Mouse (Mus musculus) stomach, embryonic 16.5 days (tissue): ENCODE measurements around the gene Suz12. TPM values are rescaled to one million over a fixed set of nuclear protein-coding genes. Genes with fewer than 3 reads are reported as not detected.

ENCODE experiments used
- ATAC-seq: fragments of 200-750 bp; cut with Nextera tagmentation; 2 replicates; pipeline ENCODE4 v1.8.0; 2017; ENCODE audit warnings: moderate number of reproducible peaks, moderate TSS enrichment; ENCODE audit not compliant: insufficient read depth, low FRiP score
- H3K27ac ChIP-seq: fragments of 300-500 bp; sonication (generic); 2 replicates; pipeline ENCODE4 v1.5.1; 2014; ENCODE audit warnings: low read length
- H3K27me3 ChIP-seq: fragments of 300-500 bp; sonication (generic); 2 replicates; pipeline ENCODE4 v1.6.1; 2014; ENCODE audit warnings: low read length, control low read depth, mixed read lengths; ENCODE audit not compliant: control insufficient read depth, insufficient read depth
- H3K36me3 ChIP-seq: fragments of 300-500 bp; sonication (generic); 2 replicates; pipeline ENCODE4 v1.6.1; 2014; ENCODE audit warnings: low read length; ENCODE audit not compliant: control insufficient read depth, insufficient read depth
- H3K4me1 ChIP-seq: fragments of 300-500 bp; sonication (generic); 2 replicates; pipeline ENCODE4 v1.6.1; 2014; ENCODE audit warnings: low read length, control low read depth, mixed read lengths; ENCODE audit not compliant: control insufficient read depth, insufficient read depth
- H3K4me2 ChIP-seq: fragments of 300-500 bp; sonication (generic); 2 replicates; pipeline ENCODE4 v1.6.1; 2014; ENCODE audit warnings: low read depth, low read length, mixed read lengths
- H3K4me3 ChIP-seq: fragments of 300-500 bp; sonication (generic); replicated peaks from 2 replicates; pipeline ENCODE4 v1.5.1; 2014; ENCODE audit warnings: mild to moderate bottlenecking, low read length
- H3K9ac ChIP-seq: fragments of 300-500 bp; sonication (generic); 2 replicates; pipeline ENCODE4 v1.6.1; 2014; ENCODE audit warnings: low read length
- H3K9me3 ChIP-seq: fragments of 300-500 bp; sonication (generic); replicated peaks from 2 replicates; pipeline ENCODE4 v1.6.1; 2016; ENCODE audit warnings: low read length, control low read depth; ENCODE audit not compliant: control insufficient read depth
- WGBS: fragments of 180-500 bp; shearing (Covaris S2); extraction: QIAGEN DNeasy Blood & Tissue Kit; methylation state at CpG from one replicate; pipeline ENCODE4 v1.1.7; 2014; 5-methylcytosine and 5-hydroxymethylcytosine counted together
- polyA plus RNA-seq: library from polyadenylated mRNA; unstranded; fragments of >200 nt; fragmentation: Nextera tagmentation; extraction: Ambion mirVana; gene quantifications from 2 replicates; pipeline ENCODE4 v1.2.1, GENCODE M21; 2015

Suz12 gene
- polyA plus RNA-seq, 1 experiment from 2014 or later = 17.8 TPM

DNA sequence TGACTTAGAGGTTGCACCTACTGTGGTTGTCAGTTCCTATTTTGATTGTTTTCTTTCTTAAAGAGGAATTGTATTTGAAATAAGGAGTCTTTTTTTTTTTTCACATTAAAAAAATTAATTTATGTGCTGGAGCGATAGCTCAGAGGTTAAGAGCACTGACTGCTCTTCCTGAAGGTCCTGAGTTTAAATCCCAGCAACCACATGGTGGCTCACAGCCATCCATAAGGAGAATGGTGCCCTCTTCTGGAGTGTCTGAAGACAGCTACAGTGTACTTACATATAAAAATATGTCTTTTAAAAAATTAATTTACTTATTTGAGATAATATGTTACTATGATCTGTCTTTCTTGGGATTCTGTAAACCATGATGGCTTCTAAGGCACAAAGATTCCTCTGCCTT lies 26.9 kb downstream of the Suz12 start:
- no peak overlapping the region for H3K27ac ChIP-seq
- H3K4me2 ChIP-seq = no peak overlapping the region
- 86% methylated on average over 1 of the region's 1 CpGs for WGBS
- no peaks in the 10 kb centered on the region for H3K4me1 ChIP-seq
- H3K4me3 ChIP-seq = no peak overlapping the region
- ATAC-seq = no peak
- H3K27me3 ChIP-seq = no peaks in the 10 kb centered on the region
- H3K9ac ChIP-seq = no peak overlapping the region
- no peaks in the 10 kb centered on the region for H3K9me3 ChIP-seq
- H3K36me3 ChIP-seq = peaks cover 24% of the 10 kb centered on the region; the same call in 1 of the 2 replicates

DNA sequence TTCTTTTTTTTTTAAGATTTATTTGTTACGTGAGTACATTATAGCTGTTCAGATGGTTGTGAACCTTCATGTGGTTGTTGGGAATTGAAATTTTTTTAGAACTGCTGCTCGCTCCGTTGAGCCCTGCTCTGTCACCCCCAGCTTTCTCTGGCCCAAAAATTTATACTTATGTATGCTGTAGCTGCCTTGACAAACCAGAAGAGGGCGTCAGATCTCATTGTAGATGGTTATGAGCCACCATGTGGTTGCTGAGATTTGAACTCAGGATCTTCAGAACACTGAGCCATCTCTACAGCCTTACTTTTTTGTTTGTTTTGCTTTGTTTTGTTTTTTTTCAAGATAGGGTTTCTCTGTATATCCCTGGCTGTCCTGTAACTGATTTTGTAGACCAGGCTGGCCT lies 28.4 kb downstream of the Suz12 start:
- Histone ChIP-seq H3K27ac (no peak overlapping the region), H3K9me3 (no peaks in the 10 kb centered on the region), H3K4me1 (no peaks in the 10 kb centered on the region), H3K9ac (no peak overlapping the region), H3K4me3 (no peak overlapping the region), H3K27me3 (no peaks in the 10 kb centered on the region), H3K4me2 (no peak overlapping the region), H3K36me3 (peaks cover 19% of the 10 kb centered on the region; the same call in 1 of the 2 replicates)
- 90% methylated on average over 4 of the region's 4 CpGs for WGBS
- ATAC-seq = no peak

DNA sequence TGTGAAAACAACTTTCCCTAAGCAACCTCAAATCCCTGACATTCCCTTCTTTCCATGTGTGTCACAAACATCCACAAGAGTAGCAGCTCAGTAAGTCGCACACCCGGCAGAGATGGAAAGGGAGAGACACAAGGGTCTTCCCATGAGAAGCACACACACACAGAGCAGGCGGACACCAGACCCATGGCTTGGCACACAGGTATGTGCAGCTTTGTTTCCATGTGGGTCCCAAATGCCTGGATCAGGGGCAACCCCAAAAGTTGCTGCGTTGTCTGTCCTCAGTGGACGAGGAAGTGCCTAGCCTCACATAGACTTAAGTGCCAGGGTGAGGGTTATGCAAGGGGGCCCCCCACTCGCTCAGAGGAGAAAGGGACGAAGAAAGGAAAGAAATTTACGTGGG lies 44.6 kb downstream of the Suz12 start:
- no peak overlapping the region for H3K27ac ChIP-seq
- no peaks in the 10 kb centered on the region for H3K36me3 ChIP-seq
- no peak for ATAC-seq
- H3K9me3 ChIP-seq = no peaks in the 10 kb centered on the region
- 72% methylated on average over 8 of the region's 8 CpGs for WGBS
- no peak overlapping the region for H3K4me3 ChIP-seq
- no peaks in the 10 kb centered on the region for H3K27me3 ChIP-seq
- H3K4me1 ChIP-seq = no peaks in the 10 kb centered on the region
- no peak overlapping the region for H3K9ac ChIP-seq
- H3K4me2 ChIP-seq = no peak overlapping the region

DNA sequence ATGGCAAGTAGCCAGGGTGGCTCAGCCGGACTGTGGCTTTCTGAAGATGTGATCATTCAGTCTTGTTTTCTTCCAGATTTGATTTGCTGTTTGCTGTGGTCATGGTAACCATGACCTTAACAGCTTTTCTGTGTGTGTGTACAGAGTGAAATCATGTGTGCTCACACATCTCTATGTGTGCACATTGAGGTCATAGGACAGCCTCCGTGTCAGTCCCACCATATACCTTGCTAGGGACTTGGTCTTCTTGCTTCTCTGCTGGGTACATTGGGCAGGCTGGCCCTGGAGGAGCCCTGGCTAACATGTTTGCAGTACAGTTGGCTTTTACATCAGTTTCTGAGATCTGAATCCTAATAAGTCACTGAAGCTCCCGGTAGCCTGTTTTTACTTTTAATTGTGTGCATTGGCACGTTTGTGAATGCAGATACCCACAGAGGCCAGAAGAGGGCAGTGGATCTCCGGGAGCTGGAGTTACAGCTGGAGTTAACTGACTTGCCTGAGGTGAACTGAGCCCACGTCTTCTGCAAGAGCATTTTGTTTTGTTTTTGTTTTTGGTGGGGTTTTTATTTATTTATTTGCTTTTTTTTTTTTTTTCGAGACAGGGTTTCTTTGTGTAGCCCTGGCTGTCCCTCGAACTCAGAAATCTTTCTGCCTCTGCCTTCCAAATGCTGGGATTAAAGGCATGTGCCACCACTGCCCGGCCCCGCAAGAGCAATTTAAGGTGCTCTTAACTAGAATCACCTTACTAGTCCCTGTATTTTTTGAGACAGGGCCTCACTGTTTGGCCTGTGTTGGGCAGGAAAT lies 49.9 kb downstream of the Suz12 start:
- Histone ChIP-seq H3K4me3 (no peak overlapping the region), H3K4me2 (no peak overlapping the region), H3K27me3 (no peaks in the 10 kb centered on the region), H3K9ac (no peak overlapping the region), H3K9me3 (no peaks in the 10 kb centered on the region), H3K36me3 (no peaks in the 10 kb centered on the region; the same call in 1 of the 2 replicates), H3K4me1 (no peaks in the 10 kb centered on the region), H3K27ac (no peak overlapping the region)
- ATAC-seq = no peak
- 55% methylated on average over 10 of the region's 10 CpGs for WGBS

DNA sequence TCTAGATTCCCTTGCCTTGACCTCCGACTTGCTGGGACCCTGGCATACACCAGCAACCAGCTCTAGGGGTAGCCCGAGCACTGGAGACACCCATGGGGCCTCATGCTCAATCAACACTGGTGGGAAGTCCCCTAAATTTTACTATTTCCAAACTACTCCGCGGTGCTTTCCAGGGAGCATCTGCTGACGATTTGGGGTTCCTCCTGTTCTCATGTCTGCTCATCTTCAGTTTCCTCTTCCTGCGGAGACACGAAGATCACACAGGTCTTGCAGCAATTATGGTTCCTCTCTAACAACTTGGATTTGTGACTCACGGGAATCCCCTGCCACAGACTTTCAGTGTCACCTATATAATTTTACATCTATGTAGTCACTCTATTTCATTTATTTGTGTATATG lies 50.5 kb downstream of the Suz12 start:
- no peaks in the 10 kb centered on the region for H3K9me3 ChIP-seq
- H3K27me3 ChIP-seq = no peaks in the 10 kb centered on the region
- no peaks in the 10 kb centered on the region for H3K4me1 ChIP-seq
- no peak overlapping the region for H3K9ac ChIP-seq
- no peak overlapping the region for H3K4me3 ChIP-seq
- WGBS = 87% methylated on average over 8 of the region's 8 CpGs
- no peak overlapping the region for H3K4me2 ChIP-seq
- H3K36me3 ChIP-seq = peaks cover 4% of the 10 kb centered on the region; the same call in 1 of the 2 replicates
- no peak overlapping the region for H3K27ac ChIP-seq
- no peak for ATAC-seq

DNA sequence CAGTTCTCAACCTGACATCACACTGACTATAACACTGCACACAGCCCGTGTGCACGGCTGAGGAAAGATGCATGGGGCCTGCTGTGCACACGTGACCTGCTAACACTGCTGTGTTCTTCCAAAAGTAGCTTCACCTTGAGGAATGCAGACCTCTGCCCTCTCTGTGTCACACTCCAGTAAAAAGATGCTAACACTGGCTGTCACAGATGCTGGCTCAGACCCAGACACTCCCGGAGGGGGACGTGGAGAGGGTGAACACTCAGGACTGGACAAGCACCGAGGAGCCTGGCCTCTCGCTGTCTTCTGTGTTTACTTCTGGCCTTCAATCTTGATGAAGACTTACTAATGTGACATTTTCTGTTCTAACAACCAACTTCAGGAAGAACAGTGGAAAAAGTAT lies 54.0 kb downstream of the Suz12 start:
- H3K4me1 ChIP-seq = no peaks in the 10 kb centered on the region
- 64% methylated on average over 7 of the region's 7 CpGs for WGBS
- H3K27me3 ChIP-seq = no peaks in the 10 kb centered on the region
- H3K9me3 ChIP-seq = no peaks in the 10 kb centered on the region
- H3K27ac ChIP-seq = no peak overlapping the region
- H3K4me3 ChIP-seq = no peak overlapping the region
- no peak for ATAC-seq
- peaks cover 9% of the 10 kb centered on the region; the same call in 1 of the 2 replicates for H3K36me3 ChIP-seq
- no peak overlapping the region for H3K9ac ChIP-seq
- H3K4me2 ChIP-seq = no peak overlapping the region

DNA sequence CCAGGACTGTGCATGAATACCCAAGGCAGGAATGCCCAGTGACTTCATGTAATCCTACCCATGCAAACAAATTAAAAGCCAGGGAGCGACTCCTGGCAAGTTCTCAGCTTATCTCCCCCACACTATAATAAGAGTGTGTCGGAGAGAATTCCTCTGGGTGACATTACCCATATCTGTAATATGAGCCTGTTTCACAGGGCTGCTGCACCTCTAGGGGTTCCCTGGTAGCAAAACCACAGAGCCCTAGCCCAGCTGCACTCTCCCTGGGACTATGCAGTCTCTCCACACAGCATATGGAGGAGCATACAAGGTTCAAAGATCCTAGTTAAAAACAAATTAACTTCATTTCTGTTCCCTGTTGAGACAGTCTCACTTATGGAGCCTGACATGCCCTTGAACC lies 57.2 kb downstream of the Suz12 start:
- H3K36me3 ChIP-seq = peaks cover 9% of the 10 kb centered on the region; the same call in 1 of the 2 replicates
- H3K4me1 ChIP-seq = no peaks in the 10 kb centered on the region
- no peaks in the 10 kb centered on the region for H3K27me3 ChIP-seq
- no peak overlapping the region for H3K9ac ChIP-seq
- WGBS = 36% methylated on average over 2 of the region's 2 CpGs
- no peaks in the 10 kb centered on the region for H3K9me3 ChIP-seq
- no peak for ATAC-seq
- no peak overlapping the region for H3K4me3 ChIP-seq
- no peak overlapping the region for H3K27ac ChIP-seq
- no peak overlapping the region for H3K4me2 ChIP-seq

DNA sequence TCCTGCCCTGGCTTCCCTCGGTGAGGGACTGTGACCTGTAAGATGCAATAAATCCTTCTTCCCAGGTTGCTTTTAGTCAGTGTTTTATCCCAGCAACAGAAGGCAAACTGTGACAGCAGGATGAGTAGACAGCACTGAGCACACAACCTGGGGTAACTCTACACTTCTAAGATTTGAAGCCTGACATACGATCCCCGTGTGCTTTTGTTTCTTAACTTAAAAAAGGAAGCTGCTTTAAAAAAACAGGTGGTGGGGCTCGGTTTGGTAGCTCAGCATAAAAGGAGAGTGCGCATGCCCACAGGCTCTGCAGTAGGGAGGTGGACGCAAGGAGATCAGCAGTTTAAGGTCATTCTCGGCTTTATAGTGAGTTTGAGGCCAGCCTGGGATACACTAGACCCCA lies 59.5 kb downstream of the Suz12 start:
- H3K9ac ChIP-seq = no peak overlapping the region
- H3K27me3 ChIP-seq = no peaks in the 10 kb centered on the region
- no peaks in the 10 kb centered on the region for H3K4me1 ChIP-seq
- H3K4me2 ChIP-seq = no peak overlapping the region
- no peak overlapping the region for H3K27ac ChIP-seq
- ATAC-seq = no peak
- 64% methylated on average over 7 of the region's 7 CpGs for WGBS
- H3K4me3 ChIP-seq = no peak overlapping the region
- H3K36me3 ChIP-seq = peaks cover 9% of the 10 kb centered on the region; the same call in 1 of the 2 replicates
- no peaks in the 10 kb centered on the region for H3K9me3 ChIP-seq

DNA sequence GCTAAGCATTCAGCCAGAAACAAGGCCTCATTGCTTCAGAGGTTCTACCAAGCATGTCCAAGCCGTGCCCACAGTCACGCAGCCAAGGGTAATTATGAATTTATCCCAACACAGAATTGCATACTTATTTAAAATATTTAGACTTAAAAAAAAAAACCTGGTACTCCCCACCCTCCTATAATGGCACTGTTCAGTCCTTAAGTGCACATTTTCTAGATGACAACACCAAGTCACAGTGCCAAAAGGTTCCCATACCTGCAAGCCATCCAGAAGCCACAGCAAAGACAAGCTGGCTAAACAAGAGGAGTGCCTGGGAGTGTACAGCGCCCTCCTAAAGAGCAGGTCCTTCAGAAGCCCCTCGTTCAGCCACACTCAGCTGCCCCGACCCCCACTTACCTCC lies 60.3 kb downstream of the Suz12 start:
- Histone ChIP-seq H3K4me1 (no peaks in the 10 kb centered on the region), H3K4me3 (no peak overlapping the region), H3K27ac (no peak overlapping the region), H3K9me3 (no peaks in the 10 kb centered on the region), H3K9ac (no peak overlapping the region), H3K36me3 (0 out of 2 replicates have a peak, but pooled peaks cover 12% of the 10 kb centered on the region), H3K27me3 (no peaks in the 10 kb centered on the region), H3K4me2 (no peak overlapping the region)
- 91% methylated on average over 5 of the region's 5 CpGs for WGBS
- no peak for ATAC-seq
